Mouse (Mus musculus) left cerebral cortex, adult 2 months (tissue): ENCODE measurements around the gene Thsd7b. TPM values are rescaled to one million over a fixed set of nuclear protein-coding genes. Genes with fewer than 3 reads are reported as not detected.

ENCODE experiments used
- DNase-seq, 2 experiments: peaks; one replicate each; pipeline ENCODE4 v3.0.0; 2021 to 2022; ENCODE audit warnings: low spot score in 2 of 2, mixed read lengths in 1 of 2; ENCODE audit errors: extremely low spot score in 1 of 2
- H3K27ac ChIP-seq: fragments of 200-600 bp; 2 replicates; pipeline ENCODE4 v1.8.1; 2022
- H3K4me3 ChIP-seq: fragments of 200-600 bp; 2 replicates; pipeline ENCODE4 v1.8.1; 2022
- CTCF ChIP-seq: fragments of 200-600 bp; IDR thresholded peaks from 2 replicates; pipeline ENCODE4 v1.8.1; 2022; ENCODE audit warnings: antibody characterized with exemption, mild to moderate bottlenecking, moderate library complexity
- intact Hi-C: fragments of 180-260 bp; cut with DNase I; formaldehyde crosslinking; loops from one replicate; pipeline ENCODE4 v1.15.1; 2025
- total RNA-seq, 2 experiments: library from RNA; stranded (reverse); gene quantifications; 2 replicates each; pipeline ENCODE4 v1.2.3; 2021

The Thsd7b gene
- total RNA-seq, 2 experiments from 2014 or later = 6.0 to 6.1 TPM

DNA sequence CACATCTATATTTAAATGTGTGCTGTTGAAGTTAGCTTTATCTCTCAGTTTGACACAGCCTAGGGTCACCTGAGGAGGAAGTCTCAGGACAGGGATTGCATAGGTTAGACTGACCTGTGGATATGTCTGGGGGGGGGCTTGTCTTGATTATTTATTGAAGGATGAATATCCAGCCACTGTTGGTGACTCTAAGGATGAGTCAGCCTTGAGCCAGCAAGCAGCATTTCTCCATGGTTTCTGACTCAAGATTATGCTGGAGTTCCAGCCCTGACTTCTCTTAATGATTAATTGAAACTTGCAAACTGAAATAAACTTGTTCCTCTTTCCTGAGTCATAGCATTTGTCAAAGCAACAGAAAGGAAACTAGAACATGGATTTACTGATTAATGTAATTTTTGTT, 113.4 kb downstream of the Thsd7b start:
- no peak for TF ChIP-seq CTCF
- intact Hi-C loops = no loop called here
- Histone ChIP-seq H3K4me3 (no peak overlapping the region), H3K27ac (no peak overlapping the region)
- no peak for DNase-seq

- no peak overlapping the region for H3K27ac ChIP-seq
- no peak for DNase-seq
- intact Hi-C loops = no loop called here
- no peak overlapping the region for H3K4me3 ChIP-seq
- no peak for TF ChIP-seq CTCF
Observed at GRCm38 (mm10) chr1:129411584-129411983, 138.5 kb downstream of the Thsd7b start.

DNA sequence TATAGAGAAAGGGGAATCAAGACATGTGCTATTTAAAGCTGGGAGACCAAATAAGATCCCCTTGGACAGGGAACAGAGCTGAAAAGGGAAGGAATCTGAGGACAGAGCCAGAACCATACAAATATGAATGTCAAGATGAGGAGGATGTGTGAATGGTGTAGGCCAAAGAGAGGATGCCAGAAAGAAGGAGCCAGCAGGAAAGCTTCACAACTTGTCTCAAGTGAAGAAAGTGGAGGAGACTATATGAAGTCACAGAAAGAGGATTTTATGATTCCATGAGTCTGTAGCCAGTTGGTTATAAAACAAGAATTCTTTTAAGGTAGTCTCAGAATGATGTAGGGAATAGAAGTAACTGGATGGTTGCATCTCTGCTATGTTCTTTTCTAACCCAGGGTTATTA, 148.5 kb downstream of the Thsd7b start:
- intact Hi-C loops = loop anchor here (1.0 to 10.0 kb wide), 3 partner anchors 63 to 247 kb away; no protein-coding TSS in a partner anchor
- H3K27ac ChIP-seq = peak overlapping the region; percentile 13; the same call in 1 of the 2 replicates

DNA sequence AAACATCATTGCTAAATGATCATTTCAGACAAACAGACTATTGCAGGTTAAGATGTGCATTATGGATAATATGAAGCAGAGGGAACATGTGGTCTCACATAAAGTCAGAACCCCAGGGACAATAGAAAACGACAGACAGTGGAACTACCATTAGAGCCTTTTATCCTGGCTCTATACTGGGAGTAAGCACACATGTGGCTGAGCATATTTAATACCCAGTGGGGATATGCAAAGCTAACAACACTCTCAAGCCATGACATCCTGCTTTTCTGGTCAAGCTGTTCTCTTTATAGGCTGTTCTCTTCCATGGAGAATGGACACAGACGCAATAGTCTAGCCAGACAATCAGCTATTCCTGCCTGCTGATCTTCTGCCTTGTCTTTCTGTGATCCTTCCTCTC, 191.3 kb downstream of the Thsd7b start:
- Histone ChIP-seq H3K27ac (no peak overlapping the region), H3K4me3 (no peak overlapping the region)
- intact Hi-C loops = no loop called here
- TF ChIP-seq CTCF = no peak
- DNase-seq = no peak

More for the DNA sequence above, 148.5 kb downstream of the Thsd7b start:
- no peak overlapping the region for H3K4me3 ChIP-seq
- no peak for DNase-seq
- no peak for TF ChIP-seq CTCF

GRCm38 (mm10) chr1:129473504-129473903, 200.4 kb downstream of the Thsd7b start:
- DNase-seq = no peak
- H3K4me3 ChIP-seq = no peak overlapping the region
- intact Hi-C loops = no loop called here
- H3K27ac ChIP-seq = no peak overlapping the region
- no peak for TF ChIP-seq CTCF

DNA sequence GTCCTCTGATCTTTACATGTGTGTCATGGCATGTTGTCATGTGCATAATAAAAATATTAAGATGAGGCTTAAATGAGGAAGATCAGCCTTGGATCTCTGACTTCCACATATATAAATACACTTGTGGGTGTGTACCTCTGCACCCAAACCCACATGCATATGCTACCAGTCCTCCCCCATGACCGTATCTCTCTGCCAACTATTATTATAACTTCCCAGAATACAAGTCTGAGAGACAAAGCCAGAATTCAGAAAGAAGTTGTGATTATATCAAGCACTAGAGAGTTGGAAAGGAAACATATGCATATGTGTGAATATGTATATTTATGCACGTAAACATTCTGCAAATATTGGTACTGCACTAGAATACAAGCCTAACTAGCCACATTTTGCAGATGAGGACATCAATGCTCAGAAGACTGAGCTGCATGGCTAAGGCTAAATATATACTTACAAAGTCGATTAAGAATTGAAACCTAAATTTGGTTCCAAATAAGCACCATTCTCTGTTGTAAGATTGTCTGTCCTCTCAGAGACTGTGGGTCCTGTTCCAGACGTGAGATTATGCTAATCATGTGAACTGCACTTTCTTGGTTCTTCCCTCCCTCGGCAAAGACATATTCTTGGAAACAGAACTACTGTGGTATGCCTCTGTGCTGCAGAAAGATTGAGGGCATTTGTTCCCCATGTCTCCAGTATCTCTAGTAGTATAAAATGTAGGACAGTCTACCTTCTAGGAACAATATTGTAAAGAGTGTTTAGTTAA, 211.3 kb downstream of the Thsd7b start:
- intact Hi-C loops = loop anchor here (2.0 to 5.0 kb wide), 4 partner anchors 64 to 607 kb away; partner anchors contain the start of gene Thsd7b

DNA sequence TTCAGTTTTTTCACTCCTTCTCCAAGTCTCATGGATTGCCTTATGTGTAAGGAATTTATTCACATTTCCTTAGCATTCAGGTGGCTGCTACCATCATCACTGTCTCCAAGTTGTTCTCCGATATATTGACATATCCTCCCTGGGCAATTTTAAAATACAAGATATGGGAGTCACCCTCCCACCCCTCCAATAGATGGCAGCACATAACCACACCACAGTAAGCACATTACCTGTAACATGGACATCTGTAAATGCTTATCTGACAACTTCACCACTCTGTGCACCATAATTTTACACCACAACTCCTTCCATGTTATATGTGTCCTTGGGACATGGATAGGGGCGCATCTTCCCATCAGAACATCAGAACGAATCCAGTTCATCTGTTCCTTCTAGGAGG, 218.0 kb downstream of the Thsd7b start:
- H3K27ac ChIP-seq = no peak overlapping the region
- peak; percentile 64 for TF ChIP-seq CTCF
- DNase-seq = peak in 1 of 2 experiments; percentile 15
- intact Hi-C loops = loop anchor here (1.0 to 5.0 kb wide), 2 partner anchors 701 to 861 kb away; no protein-coding TSS in a partner anchor
- H3K4me3 ChIP-seq = no peak overlapping the region

More for the DNA sequence above, 211.3 kb downstream of the Thsd7b start:
- no peak for DNase-seq
- no peak for TF ChIP-seq CTCF
- no peak overlapping the region for H3K4me3 ChIP-seq
- no peak overlapping the region for H3K27ac ChIP-seq

DNA sequence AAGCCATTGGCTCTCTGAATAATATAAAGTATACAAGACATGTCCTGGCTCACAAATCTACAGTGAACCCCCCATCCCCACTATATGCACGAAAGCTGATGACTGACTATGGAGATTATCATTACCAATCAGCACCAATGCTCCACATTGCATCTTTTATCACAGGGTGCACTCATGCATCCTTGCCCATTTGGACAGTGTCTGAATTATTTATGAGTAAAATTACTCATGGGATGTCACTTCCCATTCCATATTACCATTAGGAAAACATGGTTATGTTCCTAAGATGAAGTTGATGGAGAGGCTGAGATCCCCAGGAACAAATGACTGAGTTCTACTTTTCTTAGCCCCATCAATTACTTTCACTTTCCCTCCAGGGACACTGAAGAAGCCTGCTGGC, 220.8 kb downstream of the Thsd7b start:
- Histone ChIP-seq H3K27ac (no peak overlapping the region), H3K4me3 (no peak overlapping the region)
- intact Hi-C loops = loop anchor here (5.0 kb wide), 1 partner anchor 858 kb away; no protein-coding TSS in a partner anchor
- DNase-seq = no peak
- TF ChIP-seq CTCF = no peak

DNA sequence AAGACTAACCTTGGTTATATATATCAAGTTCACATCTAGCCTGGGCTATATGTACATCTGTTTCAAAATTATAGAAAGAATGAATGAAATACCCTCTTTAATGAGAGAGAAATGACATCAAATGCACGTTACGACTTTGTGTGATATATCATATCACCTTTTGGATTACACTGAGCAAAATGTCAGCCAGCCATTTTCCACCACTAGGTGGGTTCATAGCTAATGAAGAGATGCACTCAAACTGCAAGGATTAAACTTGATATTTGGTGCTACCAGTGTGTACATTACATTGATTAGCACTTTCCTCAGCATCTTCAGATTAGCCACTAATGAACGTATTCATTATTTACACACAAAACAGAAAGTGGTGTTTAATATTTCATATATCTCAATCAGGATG, 228.6 kb downstream of the Thsd7b start:
- peak; percentile 38 for TF ChIP-seq CTCF
- intact Hi-C loops = no loop called here
- no peak overlapping the region for H3K4me3 ChIP-seq
- no peak for DNase-seq
- no peak overlapping the region for H3K27ac ChIP-seq

DNA sequence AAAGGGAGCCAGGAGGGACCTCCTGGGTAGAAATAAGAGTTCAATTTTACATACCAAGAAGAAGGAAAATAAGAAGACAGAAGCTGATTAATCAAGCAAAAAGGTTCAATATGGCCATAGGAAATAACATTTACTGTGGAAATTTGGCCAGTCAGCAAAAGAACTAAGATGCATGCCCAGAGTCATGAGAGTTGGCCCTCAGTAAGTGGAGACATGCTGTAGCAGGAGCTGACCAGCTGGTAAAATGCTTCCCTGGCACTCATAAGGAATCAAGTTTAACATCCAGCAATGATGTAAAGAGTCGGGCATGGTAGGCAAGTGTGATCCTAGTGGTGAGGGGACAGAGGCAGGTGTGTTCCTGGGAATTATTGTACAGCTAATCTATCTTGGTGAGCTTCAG, 243.3 kb downstream of the Thsd7b start:
- H3K4me3 ChIP-seq = no peak overlapping the region
- intact Hi-C loops = no loop called here
- no peak for TF ChIP-seq CTCF
- DNase-seq = no peak
- no peak overlapping the region for H3K27ac ChIP-seq

- intact Hi-C loops = no loop called here
- no peak overlapping the region for H3K27ac ChIP-seq
- no peak for TF ChIP-seq CTCF
- no peak for DNase-seq
- no peak overlapping the region for H3K4me3 ChIP-seq
Observed at GRCm38 (mm10) chr1:129519751-129520150, 246.6 kb downstream of the Thsd7b start.

DNA sequence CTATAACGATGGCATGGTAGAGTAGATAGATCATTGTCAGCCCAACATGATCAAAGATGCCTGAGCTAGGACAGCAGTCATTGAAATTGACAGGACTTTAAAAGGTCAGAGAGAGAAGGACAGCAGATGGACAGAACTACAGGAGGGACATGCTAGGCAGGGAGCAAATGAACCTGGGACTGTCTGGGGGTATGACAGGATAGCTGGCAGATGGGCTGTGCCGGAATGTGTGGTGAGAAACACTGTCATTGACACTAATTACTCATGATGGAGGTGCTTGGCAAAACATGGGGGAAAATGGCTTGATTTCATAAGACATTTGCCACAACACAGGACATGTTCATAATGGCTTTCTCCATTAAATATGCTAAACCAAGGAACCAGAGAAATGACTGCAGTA, 253.9 kb downstream of the Thsd7b start:
- H3K27ac ChIP-seq = no peak overlapping the region
- no peak overlapping the region for H3K4me3 ChIP-seq
- DNase-seq = no peak
- intact Hi-C loops = no loop called here
- TF ChIP-seq CTCF = no peak

DNA sequence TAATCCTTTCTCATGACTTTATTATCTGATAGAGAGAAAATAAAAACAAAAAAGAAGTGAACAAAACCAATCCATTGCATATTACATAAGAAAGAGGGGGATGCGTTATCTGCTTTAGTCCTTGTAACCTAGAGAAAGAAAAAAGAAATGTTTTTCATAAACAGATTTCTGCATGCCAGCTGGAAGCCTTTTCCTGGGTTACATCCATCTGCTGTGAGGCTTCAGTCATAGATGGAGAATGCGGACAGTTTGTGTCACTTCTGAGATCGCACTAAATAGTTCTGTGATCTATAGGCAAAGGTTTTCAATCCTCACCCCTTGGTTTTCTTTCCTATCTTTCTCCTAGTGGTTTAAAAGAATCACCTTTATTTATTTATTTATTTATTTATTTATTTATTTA, 259.1 kb downstream of the Thsd7b start:
- no peak for DNase-seq
- intact Hi-C loops = no loop called here
- Histone ChIP-seq H3K27ac (no peak overlapping the region), H3K4me3 (no peak overlapping the region)
- TF ChIP-seq CTCF = no peak
